Mouse (Mus musculus) small intestine, adult 2 months (tissue): ENCODE data around the gene Gaa.

Experiments used
- CTCF ChIP-seq: fragments of 200-500 bp; IDR thresholded peaks from 2 replicates; pipeline ENCODE4 v1.5.1; 2012; ENCODE audit warnings: low read depth, mild to moderate bottlenecking, control low read depth, inconsistent platforms, low read length, moderate library complexity, mixed read lengths; ENCODE audit not compliant: insufficient replicate concordance, insufficient read length; ENCODE audit errors: extremely low read depth
- POLR2A ChIP-seq: fragments of 200-500 bp; IDR thresholded peaks from 2 replicates; pipeline ENCODE4 v1.6.1; 2012; ENCODE audit warnings: low read depth, mild to moderate bottlenecking, control low read depth, inconsistent platforms, low read length, moderate library complexity

DNA sequence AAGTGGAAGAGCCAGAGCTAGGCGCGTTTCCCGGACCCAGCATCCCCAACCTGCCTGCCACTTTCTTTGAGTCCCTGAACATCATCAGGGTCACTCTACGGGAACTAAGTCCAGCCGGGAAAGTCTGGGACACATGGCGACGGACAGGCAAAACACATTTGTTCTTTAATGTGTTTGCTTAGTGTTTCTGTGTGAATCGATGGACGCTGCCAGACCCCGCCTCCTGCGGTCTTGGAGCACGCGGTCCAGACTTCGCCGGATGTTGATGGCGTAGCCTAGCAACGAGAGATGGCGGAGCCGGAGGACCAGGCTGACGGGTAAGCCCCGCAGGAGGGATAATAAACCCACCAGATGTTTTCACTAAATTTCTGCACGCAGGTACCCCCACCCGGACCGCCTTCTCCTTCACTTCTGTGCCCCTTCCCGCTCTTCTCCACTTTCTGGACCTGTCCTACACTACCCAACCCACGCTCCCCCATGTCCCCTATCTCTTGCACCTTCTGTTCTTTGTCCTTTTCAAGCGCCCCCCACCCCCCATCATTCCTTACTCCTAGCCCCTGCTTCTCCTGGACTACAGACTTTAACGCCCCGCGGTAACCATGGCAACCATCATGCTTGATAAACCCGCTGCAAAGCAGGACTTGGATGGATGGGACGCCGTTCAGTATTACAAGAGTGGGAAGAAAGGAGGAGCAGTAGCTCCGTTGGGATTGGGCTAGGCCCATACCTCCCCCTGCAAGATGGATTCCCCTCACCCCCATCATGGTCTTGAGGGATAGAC is 38.7 kb upstream of the Gaa start:
- TF ChIP-seq CTCF (no peak), POLR2A (no peak)
